Mouse (Mus musculus) C2C12 (cell line): ENCODE data around the gene Borcs5. TPM values are rescaled to one million over a fixed set of nuclear protein-coding genes. Genes with fewer than 3 reads are reported as not detected.

Source experiments
- H3K27me3 ChIP-seq: one replicate; pipeline ENCODE4 v1.6.1; 2011; ENCODE audit not compliant: control insufficient read depth, insufficient read depth, insufficient read length
- H3K36me3 ChIP-seq: one replicate; pipeline ENCODE4 v1.6.1; 2011; ENCODE audit not compliant: control insufficient read depth, insufficient read depth
- H3K4me3 ChIP-seq: one replicate; pipeline ENCODE4 v1.5.1; 2011; ENCODE audit warnings: mild to moderate bottlenecking, control low read depth; ENCODE audit not compliant: poor library complexity, insufficient read depth, severe bottlenecking
- H3K79me2 ChIP-seq: one replicate; pipeline ENCODE4 v1.6.1; 2011; ENCODE audit not compliant: control insufficient read depth, insufficient read depth
- H3K79me3 ChIP-seq: one replicate; pipeline ENCODE4 v1.6.1; 2011; ENCODE audit warnings: low read depth, control low read depth
- H3ac ChIP-seq: one replicate; pipeline ENCODE3; 2011; ENCODE audit warnings: low read depth; ENCODE audit not compliant: control insufficient read depth, insufficient read length
- CEBPB ChIP-seq: IDR thresholded peaks from one replicate; pipeline ENCODE4 v1.6.1; 2011; ENCODE audit warnings: low read depth, mild to moderate bottlenecking, control low read depth, moderate library complexity
- CTCF ChIP-seq: IDR thresholded peaks from one replicate; pipeline ENCODE4 v1.5.1; 2011; ENCODE audit not compliant: control insufficient read depth, insufficient read depth, insufficient read length
- FOSL1 ChIP-seq: IDR thresholded peaks from one replicate; pipeline ENCODE4 v1.8.0; 2011; ENCODE audit warnings: mild to moderate bottlenecking, low read length; ENCODE audit not compliant: poor library complexity, insufficient read depth, severe bottlenecking
- MAX ChIP-seq: IDR thresholded peaks from one replicate; pipeline ENCODE4 v1.6.1; 2011; ENCODE audit warnings: mild to moderate bottlenecking, control low read depth
- MYOD1 ChIP-seq: IDR thresholded peaks from one replicate; pipeline ENCODE4 v1.6.1; 2011; ENCODE audit warnings: low read depth; ENCODE audit not compliant: control insufficient read depth, insufficient read length
- MYOG ChIP-seq: IDR thresholded peaks from one replicate; pipeline ENCODE4 v1.6.1; 2011; ENCODE audit not compliant: control insufficient read depth, insufficient read length; ENCODE audit errors: extremely low read depth
- USF1 ChIP-seq: IDR thresholded peaks from one replicate; pipeline ENCODE4 v1.6.1; 2011; ENCODE audit warnings: low read depth, mild to moderate bottlenecking, control low read depth, moderate library complexity
- polyA plus RNA-seq: library from polyadenylated mRNA; unstranded; fragments of >200 nt; fragmentation: generic; extraction: Trizol; gene quantifications from one replicate; pipeline ENCODE4 v1.2.1, GENCODE M21; 2012; ENCODE audit warnings: missing spikeins

Gene Borcs5
- polyA plus RNA-seq, 1 experiment: 6.0 TPM

DNA sequence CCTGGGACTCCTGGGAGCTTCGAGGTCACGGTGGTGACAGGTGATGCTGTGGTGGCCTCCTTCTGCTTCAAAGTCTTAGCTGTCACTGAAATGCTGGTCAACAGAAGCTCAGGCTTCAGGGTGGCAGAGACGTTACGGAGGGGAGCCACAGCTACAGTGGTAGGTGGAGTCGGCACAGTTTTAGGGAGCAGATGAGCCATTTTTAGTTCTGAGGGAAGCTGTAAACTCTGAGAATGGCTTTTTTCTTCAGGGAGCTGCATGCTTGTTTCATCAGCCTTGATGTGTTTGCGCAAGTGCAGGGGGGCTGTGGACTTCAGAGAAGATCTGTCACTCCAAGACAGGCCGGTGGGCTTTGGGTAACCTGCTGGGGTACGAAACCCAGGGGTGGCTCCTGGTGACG, 28.9 kb upstream of the Borcs5 start:
- no peaks in the 10 kb centered on the region for H3K79me3 ChIP-seq
- H3ac ChIP-seq: no peak overlapping the region
- no peaks in the 10 kb centered on the region for H3K27me3 ChIP-seq
- no peaks in the 10 kb centered on the region for H3K36me3 ChIP-seq
- no peak for TF ChIP-seq USF1
- no peak for TF ChIP-seq MAX
- TF ChIP-seq FOSL1: no peak
- no peak for TF ChIP-seq CTCF
- TF ChIP-seq MYOG: no peak
- no peak overlapping the region for H3K4me3 ChIP-seq
- H3K79me2 ChIP-seq: no peaks in the 10 kb centered on the region

DNA sequence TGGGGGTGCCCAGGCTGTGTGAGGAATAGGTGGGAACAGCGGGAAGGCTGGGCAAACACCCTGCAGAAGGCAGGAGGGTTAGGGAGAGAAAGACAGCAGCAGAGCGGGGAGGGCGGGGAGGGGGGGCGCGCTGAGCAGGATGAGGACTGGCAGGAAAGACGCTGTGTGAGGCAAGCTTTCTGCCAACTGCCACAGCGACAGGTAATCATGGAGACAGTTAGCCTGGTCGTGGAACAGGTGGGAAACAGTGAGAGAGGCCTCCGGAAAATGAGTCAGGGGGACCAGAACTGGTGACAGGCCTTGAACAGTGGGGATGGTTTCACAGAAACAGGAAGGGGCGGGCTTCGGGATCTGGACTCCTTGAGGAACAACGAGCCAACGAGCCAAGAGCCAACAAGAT, 27.4 kb upstream of the Borcs5 start:
- Histone ChIP-seq H3K36me3 (no peaks in the 10 kb centered on the region), H3ac (no peak overlapping the region), H3K79me3 (no peaks in the 10 kb centered on the region), H3K4me3 (no peak overlapping the region), H3K27me3 (no peaks in the 10 kb centered on the region), H3K79me2 (no peaks in the 10 kb centered on the region)
- no peak for TF ChIP-seq MYOD1
- TF ChIP-seq CEBPB: no peak
- TF ChIP-seq FOSL1: no peak
- TF ChIP-seq MAX: no peak
- no peak for TF ChIP-seq USF1
- no peak for TF ChIP-seq CTCF
- no peak for TF ChIP-seq MYOG

DNA sequence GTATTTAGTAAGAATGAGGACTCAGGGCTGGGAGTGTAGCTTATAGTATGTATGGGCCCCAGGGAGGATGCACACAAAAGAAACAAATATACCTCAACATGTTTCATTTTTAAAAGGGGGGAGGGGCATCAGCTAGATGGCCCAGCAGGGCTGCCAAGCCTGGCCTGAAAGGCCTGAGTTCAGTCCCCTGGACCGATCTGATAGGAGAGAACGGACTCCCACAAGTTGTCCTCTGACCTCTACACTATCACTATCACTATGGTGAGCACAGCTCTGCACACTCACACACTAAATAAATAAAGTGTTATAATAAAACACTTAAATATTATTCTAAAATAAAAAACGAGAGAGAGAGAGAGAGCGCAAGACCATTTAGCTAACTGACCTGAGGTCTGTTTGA, 25.0 kb upstream of the Borcs5 start:
- Histone ChIP-seq H3K27me3 (no peaks in the 10 kb centered on the region), H3K79me2 (no peaks in the 10 kb centered on the region), H3K79me3 (no peaks in the 10 kb centered on the region), H3K36me3 (no peaks in the 10 kb centered on the region), H3ac (no peak overlapping the region), H3K4me3 (no peak overlapping the region)
- TF ChIP-seq USF1 (no peak), MYOG (no peak)

DNA sequence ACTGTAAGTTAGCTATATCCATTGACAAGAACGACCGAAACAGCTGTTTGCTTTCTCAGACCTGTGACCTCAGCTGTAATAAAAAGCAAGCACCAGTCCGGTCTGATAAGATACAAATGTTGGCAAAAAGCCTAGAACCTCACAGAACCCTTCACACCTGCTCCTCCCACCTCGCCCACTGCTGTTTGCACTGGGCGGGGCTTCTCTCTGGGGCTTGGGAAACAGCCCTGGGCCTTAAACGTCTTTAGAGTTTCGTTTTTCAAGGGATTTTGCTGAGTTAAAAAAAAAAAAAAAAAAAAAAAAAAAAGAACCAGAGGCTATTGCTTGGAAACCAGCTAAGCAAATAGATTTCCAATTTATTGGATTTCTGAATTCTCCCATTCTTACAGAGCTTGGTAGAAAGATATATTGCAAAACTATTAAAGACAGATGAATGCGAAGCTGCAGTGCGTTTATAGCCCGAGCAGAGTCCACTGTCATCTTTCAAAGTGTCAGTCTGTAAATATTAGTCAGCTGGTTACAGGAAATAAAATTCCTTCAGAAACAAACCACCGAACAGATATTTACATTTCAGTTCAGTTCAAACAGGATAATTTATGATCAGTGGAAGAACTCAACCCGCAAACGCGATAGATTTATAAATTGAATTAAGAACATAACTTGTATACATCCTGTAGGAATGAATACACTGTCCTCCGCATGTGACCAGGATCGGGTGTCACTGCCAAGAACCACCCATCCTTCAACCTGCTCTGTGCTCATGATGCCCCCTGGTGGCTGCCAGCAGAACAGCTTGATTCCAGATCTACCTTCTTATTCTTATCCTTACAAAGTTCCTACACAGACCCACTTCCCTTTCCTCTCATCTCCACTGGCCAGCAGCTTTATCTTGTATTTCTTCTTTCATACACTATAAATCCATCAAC, 24.3 kb upstream of the Borcs5 start:
- TF ChIP-seq CEBPB: no peak
- peak; percentile 59 for TF ChIP-seq MAX
- TF ChIP-seq FOSL1: no peak
- TF ChIP-seq MYOD1: peak; percentile 64
- peak; percentile 86 for TF ChIP-seq CTCF
- peak; percentile 88 for TF ChIP-seq USF1
- TF ChIP-seq MYOG: no peak
- Histone ChIP-seq H3K79me3 (no peaks in the 10 kb centered on the region), H3K36me3 (no peaks in the 10 kb centered on the region), H3K4me3 (no peak overlapping the region), H3K27me3 (no peaks in the 10 kb centered on the region), H3K79me2 (no peaks in the 10 kb centered on the region), H3ac (no peak overlapping the region)

DNA sequence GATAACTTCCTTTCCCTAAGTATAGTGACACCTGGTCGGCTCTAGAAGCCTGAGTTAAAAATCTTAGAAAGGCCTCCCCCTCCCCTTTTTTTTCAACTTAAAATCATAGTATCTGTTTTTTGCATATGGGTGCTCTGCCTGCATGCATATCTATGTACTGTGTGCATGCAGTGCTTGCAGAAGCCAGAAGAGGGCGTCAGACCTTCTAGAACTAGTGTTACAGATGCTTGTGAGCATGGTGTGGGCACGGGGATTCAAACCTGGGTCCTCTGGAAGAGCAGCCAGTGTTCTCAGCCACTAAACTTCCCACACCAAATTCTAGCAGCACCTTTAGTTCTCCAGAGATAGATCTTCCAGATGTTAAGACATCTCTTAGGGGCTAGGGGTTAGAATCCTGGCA, 21.7 kb upstream of the Borcs5 start:
- no peaks in the 10 kb centered on the region for H3K27me3 ChIP-seq
- no peak overlapping the region for H3ac ChIP-seq
- no peaks in the 10 kb centered on the region for H3K36me3 ChIP-seq
- no peaks in the 10 kb centered on the region for H3K79me3 ChIP-seq
- no peak for TF ChIP-seq USF1
- TF ChIP-seq CEBPB: no peak
- no peak for TF ChIP-seq MAX
- no peak for TF ChIP-seq FOSL1
- no peak for TF ChIP-seq MYOD1
- TF ChIP-seq MYOG: no peak
- no peak for TF ChIP-seq CTCF
- no peaks in the 10 kb centered on the region for H3K79me2 ChIP-seq
- H3K4me3 ChIP-seq: no peak overlapping the region

DNA sequence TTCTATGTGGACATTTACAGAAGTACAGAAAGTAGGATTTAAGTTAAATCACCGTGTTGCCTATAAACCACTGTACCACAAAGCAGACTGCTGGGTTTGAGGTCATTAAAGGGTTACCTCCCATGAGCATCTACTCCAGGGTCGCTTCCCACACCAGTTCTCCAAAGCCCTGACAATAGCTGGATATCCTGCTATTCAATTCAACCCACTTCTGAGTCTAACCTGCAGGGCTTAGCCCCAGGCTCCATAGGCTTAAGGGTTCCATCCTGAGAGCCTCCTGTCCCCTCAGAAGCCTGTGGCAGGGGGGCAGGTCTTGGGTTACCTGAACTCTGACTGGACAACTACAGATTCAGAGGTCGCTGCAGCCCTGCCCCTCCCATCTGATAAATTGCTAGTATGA, 19.2 kb upstream of the Borcs5 start:
- no peak for TF ChIP-seq MYOG
- no peak overlapping the region for H3ac ChIP-seq
- no peak overlapping the region for H3K4me3 ChIP-seq
- no peaks in the 10 kb centered on the region for H3K79me3 ChIP-seq
- H3K27me3 ChIP-seq: no peaks in the 10 kb centered on the region
- H3K36me3 ChIP-seq: no peaks in the 10 kb centered on the region
- H3K79me2 ChIP-seq: no peaks in the 10 kb centered on the region
